Mouse (Mus musculus) forebrain, postnatal 0 days (tissue): ENCODE results near the gene Chst11. TPM values are rescaled to one million over a fixed set of nuclear protein-coding genes. Genes with fewer than 3 reads are reported as not detected.
A peak's percentile ranks its signal among the peaks of the same experiment; 100 is the strongest.

ENCODE experiments used
- ATAC-seq: fragments of 200-750 bp; cut with Nextera tagmentation; 2 replicates; pipeline ENCODE4 v1.8.0; 2017; ENCODE audit warnings: mild to moderate bottlenecking, moderate library complexity
- DNase-seq: peaks from one replicate; pipeline ENCODE4 v3.0.0-alpha.2; 2015
- H3K27ac ChIP-seq: fragments of 300-500 bp; sonication (generic); 2 replicates; pipeline ENCODE4 v1.5.1; 2014; ENCODE audit warnings: low read depth, mild to moderate bottlenecking, antibody characterized with exemption, low read length, moderate library complexity, mixed read lengths
- H3K27me3 ChIP-seq: fragments of 300-500 bp; sonication (generic); 2 replicates; pipeline ENCODE4 v1.6.1; 2014; ENCODE audit warnings: mild to moderate bottlenecking, low read length, mixed read lengths; ENCODE audit not compliant: insufficient read depth
- H3K36me3 ChIP-seq: fragments of 300-500 bp; sonication (generic); 2 replicates; pipeline ENCODE4 v1.6.1; 2014; ENCODE audit warnings: mild to moderate bottlenecking, moderate library complexity; ENCODE audit not compliant: insufficient read depth
- H3K4me1 ChIP-seq: fragments of 300-500 bp; sonication (generic); 2 replicates; pipeline ENCODE4 v1.6.1; 2014; ENCODE audit warnings: antibody characterized with exemption; ENCODE audit not compliant: insufficient read depth
- H3K4me2 ChIP-seq: fragments of 300-500 bp; sonication (generic); 2 replicates; pipeline ENCODE4 v1.6.1; 2014; ENCODE audit warnings: low read depth, mild to moderate bottlenecking, moderate library complexity
- H3K4me3 ChIP-seq: fragments of 300-500 bp; sonication (generic); 2 replicates; pipeline ENCODE4 v1.5.1; 2014; ENCODE audit warnings: low read depth, low read length, mixed read lengths
- H3K9ac ChIP-seq: fragments of 300-500 bp; sonication (generic); 2 replicates; pipeline ENCODE4 v1.6.1; 2014; ENCODE audit warnings: mild to moderate bottlenecking
- H3K9me3 ChIP-seq: fragments of 300-500 bp; sonication (generic); 2 replicates; pipeline ENCODE4 v1.6.1; 2016; ENCODE audit warnings: low read length
- CTCF ChIP-seq: sonication (generic); IDR thresholded peaks from 2 replicates; pipeline ENCODE4 v1.5.1; 2016; ENCODE audit warnings: antibody characterized with exemption, control low read depth, low read depth
- WGBS: fragments of 180-500 bp; shearing (Covaris S2); extraction: QIAGEN DNeasy Blood & Tissue Kit; methylation state at CpG from one replicate; pipeline ENCODE4 v1.1.7; 2014; 5-methylcytosine and 5-hydroxymethylcytosine counted together
- polyA plus RNA-seq: library from polyadenylated mRNA; unstranded; fragments of >200 nt; fragmentation: Nextera tagmentation; extraction: Ambion mirVana; gene quantifications from 2 replicates; pipeline ENCODE4 v1.2.1, GENCODE M21; 2015
- total RNA-seq: library from RNA; depleted of rRNA; stranded (reverse); fragments of >200 nt; gene quantifications from 2 replicates; pipeline ENCODE4 v1.2.3, GENCODE M21; 2014

Gene Chst11
- total and polyA plus RNA-seq, 2 experiments from 2014 or later = 2.9 to 20.8 TPM

DNA sequence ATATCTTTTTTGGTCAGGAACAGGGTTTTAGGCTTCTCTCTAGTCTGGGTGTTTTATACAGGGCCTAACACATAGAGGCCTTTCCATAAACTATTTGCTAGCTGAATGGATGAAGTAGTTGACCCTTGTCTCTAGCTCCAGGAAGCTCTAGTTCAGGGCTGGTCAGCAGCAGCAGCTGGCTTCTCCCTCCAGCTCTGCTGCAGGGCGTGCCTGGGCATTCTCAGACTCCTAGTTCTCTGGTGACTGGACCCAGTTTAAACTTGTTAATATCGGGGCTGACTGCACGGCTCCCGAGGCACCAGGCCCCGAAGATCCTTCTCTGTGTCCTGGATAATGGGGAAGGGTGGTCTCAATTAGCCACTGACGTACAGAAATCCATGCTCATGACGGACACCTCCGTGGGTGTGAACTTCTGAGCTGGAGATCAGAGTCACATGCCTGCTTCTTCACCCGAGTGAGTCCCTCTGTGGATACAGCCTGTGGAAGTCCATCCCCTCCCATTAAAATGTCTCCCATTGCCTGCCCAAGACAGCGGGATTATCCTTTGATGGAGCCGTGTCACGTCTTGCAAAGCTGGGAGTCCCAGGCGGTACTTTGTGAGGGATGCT lies 4.2 kb downstream of the Chst11 start:
- 74% methylated on average over 13 of the region's 13 CpGs for WGBS
- ATAC-seq (no peak), DNase-seq (no peak)
- H3K36me3 ChIP-seq = no peaks in the 10 kb centered on the region
- H3K9ac ChIP-seq = no peak overlapping the region
- H3K4me3 ChIP-seq = no peak overlapping the region
- no peaks in the 10 kb centered on the region for H3K27me3 ChIP-seq
- TF ChIP-seq CTCF = no peak
- H3K4me2 ChIP-seq = 0 out of 2 replicates have a peak overlapping the region, but pooled peaks have one; percentile 17
- no peak overlapping the region for H3K27ac ChIP-seq
- 0 out of 2 replicates have a peak, but pooled peaks cover 8% of the 10 kb centered on the region for H3K4me1 ChIP-seq
- no peaks in the 10 kb centered on the region for H3K9me3 ChIP-seq

DNA sequence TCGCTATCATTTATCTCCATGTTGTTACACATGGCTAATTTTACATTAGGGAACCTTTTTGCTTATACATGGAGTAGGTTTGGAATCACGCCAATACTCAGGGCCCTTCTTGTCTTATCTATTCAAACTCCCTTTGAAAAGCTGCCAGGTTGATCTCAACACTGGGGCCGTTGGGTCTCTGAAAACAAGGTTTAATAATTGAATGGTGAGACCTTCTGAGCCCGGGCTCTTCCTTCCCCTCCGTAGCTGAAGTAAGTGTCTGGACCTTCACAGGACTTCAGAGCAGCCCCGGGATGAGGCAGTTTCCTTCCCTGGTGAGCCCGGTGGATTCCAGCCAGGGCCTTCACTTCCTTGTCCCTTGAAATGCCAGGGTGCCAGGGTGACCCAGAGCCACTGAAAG lies 5.6 kb downstream of the Chst11 start:
- no peaks in the 10 kb centered on the region for H3K36me3 ChIP-seq
- no peak for TF ChIP-seq CTCF
- no peak overlapping the region for H3K4me2 ChIP-seq
- H3K27ac ChIP-seq = no peak overlapping the region
- H3K9me3 ChIP-seq = no peaks in the 10 kb centered on the region
- no peaks in the 10 kb centered on the region for H3K27me3 ChIP-seq
- ATAC-seq (no peak), DNase-seq (no peak)
- 0 out of 2 replicates have a peak, but pooled peaks cover 8% of the 10 kb centered on the region for H3K4me1 ChIP-seq
- H3K4me3 ChIP-seq = no peak overlapping the region
- 24% methylated on average over 7 of the region's 7 CpGs for WGBS
- H3K9ac ChIP-seq = no peak overlapping the region

DNA sequence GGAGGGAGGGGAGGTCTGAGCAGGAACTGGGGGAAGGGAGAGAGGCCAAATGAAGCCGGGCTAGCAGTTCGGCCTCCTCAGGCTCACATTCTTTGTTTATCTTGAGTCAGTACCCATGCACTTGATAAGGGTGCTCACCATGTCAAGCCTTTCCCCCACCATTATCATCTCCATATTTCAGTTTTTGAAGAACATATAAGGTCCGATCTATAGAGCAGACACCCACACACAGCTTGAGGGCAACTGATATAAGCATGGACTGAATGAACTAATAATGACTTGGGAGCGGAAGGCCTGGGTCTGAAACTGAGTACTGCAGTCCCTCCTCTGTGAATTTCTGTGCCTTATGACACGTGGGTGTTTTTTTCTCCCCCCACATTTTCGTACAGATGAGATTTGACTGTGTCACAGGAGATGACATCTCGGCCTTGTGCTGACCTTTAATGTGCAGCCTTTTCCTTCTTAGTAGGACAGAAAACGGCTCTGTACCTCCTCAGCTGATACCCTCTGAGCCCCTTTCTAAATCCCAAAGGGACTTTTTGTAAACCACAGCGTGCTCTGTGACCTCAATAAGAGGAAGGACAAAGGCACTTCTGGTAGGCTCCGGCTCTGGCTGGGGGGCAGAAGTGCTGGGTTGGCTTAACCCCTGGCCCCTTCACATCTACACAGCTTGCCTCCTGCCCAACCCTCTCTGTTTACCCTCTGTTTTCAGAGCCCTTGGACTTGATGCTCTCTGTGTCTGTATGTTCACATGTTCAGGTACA lies 6.6 kb downstream of the Chst11 start:
- H3K27ac ChIP-seq = no peak overlapping the region
- no peaks in the 10 kb centered on the region for H3K9me3 ChIP-seq
- TF ChIP-seq CTCF = no peak
- 51% methylated on average over 10 of the region's 10 CpGs for WGBS
- no peak for ATAC-seq
- no peak overlapping the region for H3K4me2 ChIP-seq
- H3K9ac ChIP-seq = no peak overlapping the region
- no peaks in the 10 kb centered on the region for H3K27me3 ChIP-seq
- no peak overlapping the region for H3K4me3 ChIP-seq
- DNase-seq = no peak
- 0 out of 2 replicates have a peak, but pooled peaks cover 8% of the 10 kb centered on the region for H3K4me1 ChIP-seq
- no peaks in the 10 kb centered on the region for H3K36me3 ChIP-seq

DNA sequence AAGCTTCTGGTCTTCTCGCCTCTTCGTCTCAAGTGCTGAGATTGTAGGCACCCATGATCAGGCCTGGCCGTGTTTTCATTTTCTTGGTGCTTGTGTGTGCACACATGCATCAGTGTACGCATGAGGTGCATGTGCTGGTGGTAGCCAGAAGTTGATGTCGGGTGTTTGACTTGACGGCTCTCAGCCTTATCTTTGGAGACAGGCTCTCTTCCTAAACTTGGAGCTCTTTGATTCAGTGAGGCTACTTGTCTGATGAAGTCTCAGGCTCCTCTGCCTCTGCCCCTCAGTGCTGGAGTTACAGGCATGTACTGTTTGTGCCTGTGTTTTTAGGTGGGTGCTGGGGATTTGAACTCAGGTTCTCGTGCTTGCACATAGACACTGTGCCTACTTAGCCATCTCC lies 9.0 kb downstream of the Chst11 start:
- WGBS = 96% methylated on average over 7 of the region's 7 CpGs
- Histone ChIP-seq H3K36me3 (no peaks in the 10 kb centered on the region), H3K9ac (no peak overlapping the region), H3K27me3 (no peaks in the 10 kb centered on the region), H3K4me1 (0 out of 2 replicates have a peak, but pooled peaks cover 8% of the 10 kb centered on the region), H3K4me3 (no peak overlapping the region), H3K27ac (no peak overlapping the region), H3K4me2 (no peak overlapping the region), H3K9me3 (no peaks in the 10 kb centered on the region)
- TF ChIP-seq CTCF = no peak
- ATAC-seq = no peak
- no peak for DNase-seq

DNA sequence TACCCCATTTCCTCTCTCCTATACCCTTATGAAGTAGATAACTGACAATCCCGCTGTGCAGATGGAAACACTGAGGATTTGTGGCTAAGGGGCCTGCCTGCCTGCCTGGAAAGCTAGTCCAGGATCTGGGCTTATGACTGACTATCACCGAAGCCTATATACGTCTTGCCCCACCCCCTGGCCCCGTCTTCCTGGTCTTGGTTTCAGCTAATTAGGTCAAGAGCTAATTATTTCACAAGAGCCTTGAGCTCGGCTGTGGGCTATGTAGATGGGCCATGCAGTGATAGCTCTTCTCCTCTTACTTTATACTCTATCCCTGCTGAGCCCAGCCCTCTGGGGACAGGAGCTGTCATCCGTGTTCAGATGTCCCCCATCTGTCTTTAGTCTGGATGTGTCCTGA lies 12.2 kb downstream of the Chst11 start:
- no peak for DNase-seq
- no peaks in the 10 kb centered on the region for H3K4me1 ChIP-seq
- no peak overlapping the region for H3K9ac ChIP-seq
- ATAC-seq = no peak
- H3K27ac ChIP-seq = no peak overlapping the region
- H3K4me3 ChIP-seq = no peak overlapping the region
- WGBS = 75% methylated on average over 6 of the region's 6 CpGs
- H3K9me3 ChIP-seq = no peaks in the 10 kb centered on the region
- TF ChIP-seq CTCF = no peak
- H3K27me3 ChIP-seq = no peaks in the 10 kb centered on the region
- no peaks in the 10 kb centered on the region for H3K36me3 ChIP-seq
- H3K4me2 ChIP-seq = no peak overlapping the region

DNA sequence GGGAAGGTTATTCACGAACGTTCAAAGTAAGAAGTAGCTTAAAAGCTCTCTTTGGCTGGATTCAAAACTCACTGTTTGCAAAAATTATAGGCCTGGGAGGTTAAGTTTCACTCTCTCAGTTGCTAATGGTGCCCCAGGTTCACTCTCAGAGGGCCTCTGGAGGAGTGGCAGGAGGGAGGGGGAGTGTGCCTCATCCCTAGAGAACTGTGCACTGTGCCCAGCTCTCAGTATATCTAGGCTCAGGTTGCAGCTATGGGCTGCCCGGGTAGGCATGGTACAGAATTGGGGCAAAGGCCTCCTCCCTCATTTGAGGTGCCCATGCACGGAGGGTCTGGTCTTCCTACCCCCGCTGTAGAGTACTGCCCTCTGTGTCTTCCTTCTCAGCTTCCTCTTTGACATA lies 14.9 kb downstream of the Chst11 start:
- 81% methylated on average over 5 of the region's 5 CpGs for WGBS
- Histone ChIP-seq H3K4me2 (no peak overlapping the region), H3K36me3 (no peaks in the 10 kb centered on the region), H3K9ac (no peak overlapping the region), H3K27ac (no peak overlapping the region), H3K4me3 (no peak overlapping the region), H3K9me3 (no peaks in the 10 kb centered on the region), H3K27me3 (no peaks in the 10 kb centered on the region), H3K4me1 (no peaks in the 10 kb centered on the region)
- ATAC-seq (no peak), DNase-seq (no peak)
- no peak for TF ChIP-seq CTCF

DNA sequence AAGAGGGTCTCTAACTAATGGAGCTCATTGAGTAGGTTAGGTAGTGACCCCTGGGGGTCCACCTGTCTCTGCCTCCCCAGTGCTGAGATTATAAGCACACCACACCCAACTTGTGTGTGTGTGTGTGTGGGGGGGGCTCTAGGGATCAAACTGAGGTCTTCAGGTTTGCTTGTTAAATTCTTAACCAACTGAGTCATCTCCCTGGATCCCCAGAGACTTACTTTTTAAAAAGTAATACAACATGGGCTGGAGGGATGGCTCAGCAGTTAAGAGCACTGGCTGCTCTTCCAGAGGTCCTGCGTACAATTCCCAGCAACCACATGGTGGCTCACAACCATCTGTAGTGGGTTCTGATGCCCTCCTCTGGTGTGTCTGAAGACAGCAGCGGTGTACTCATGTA lies 15.4 kb downstream of the Chst11 start:
- ATAC-seq (no peak), DNase-seq (no peak)
- no peaks in the 10 kb centered on the region for H3K4me1 ChIP-seq
- 95% methylated on average over 2 of the region's 2 CpGs for WGBS
- H3K4me2 ChIP-seq = no peak overlapping the region
- H3K27me3 ChIP-seq = no peaks in the 10 kb centered on the region
- H3K4me3 ChIP-seq = no peak overlapping the region
- H3K9me3 ChIP-seq = no peaks in the 10 kb centered on the region
- no peak overlapping the region for H3K9ac ChIP-seq
- TF ChIP-seq CTCF = no peak
- H3K36me3 ChIP-seq = no peaks in the 10 kb centered on the region
- H3K27ac ChIP-seq = no peak overlapping the region
